Mouse (Mus musculus): ENCODE measurements around the gene Lrrc17. TPM values are rescaled to one million over a fixed set of nuclear protein-coding genes. Genes with fewer than 3 reads are reported as not detected.

Lrrc17 gene
- polyA plus RNA-seq, 1 experiment from 2014 or later = 0.81 TPM

- Histone ChIP-seq H3K4me3 (ENCODE audit: low read depth, low read length) (no peak overlapping the region), H3K4me1 (ENCODE audit: insufficient read depth) (no peaks in the 10 kb centered on the region), H3K9me3 (ENCODE audit: low read length) (no peaks in the 10 kb centered on the region), H3K27me3 (ENCODE audit: insufficient read depth, low read length) (no peaks in the 10 kb centered on the region), H3K4me2 (ENCODE audit: low read depth, low read length) (no peak overlapping the region), H3K27ac (ENCODE audit: low read depth) (no peak overlapping the region), H3K36me3 (replicated peaks; ENCODE audit: insufficient read depth, low read length) (no peaks in the 10 kb centered on the region), H3K9ac (replicated peaks) (no peak overlapping the region)
- no peak for TF ChIP-seq EP300 (IDR thresholded peaks at IDR 0.05; ENCODE audit: low read depth)
- TF ChIP-seq CTCF (IDR thresholded peaks at IDR 0.05; ENCODE audit: low read depth) = no peak
- DNase-seq = no peak
- 82% methylated on average over 10 of the region's 10 CpGs for WGBS (ENCODE audit: insufficient replicate concordance)
- no peak for ATAC-seq
Measured at GRCm38 (mm10) chr5:21500133-21500532, 43.2 kb upstream of the Lrrc17 start.

GRCm38 (mm10) chr5:21500941-21501340 is 42.4 kb upstream of the Lrrc17 start:
- no peaks in the 10 kb centered on the region for H3K36me3 ChIP-seq (replicated peaks; ENCODE audit: insufficient read depth, low read length)

GRCm38 (mm10) chr5:21502936-21503610 is 40.3 kb upstream of the Lrrc17 start:
- WGBS (ENCODE audit: insufficient replicate concordance) = 80% methylated on average over 13 of the region's 13 CpGs

More at GRCm38 (mm10) chr5:21500941-21501340, 42.4 kb upstream of the Lrrc17 start:
- Histone ChIP-seq H3K9ac (replicated peaks) (no peak overlapping the region), H3K4me1 (ENCODE audit: insufficient read depth) (no peaks in the 10 kb centered on the region), H3K27ac (ENCODE audit: low read depth) (no peak overlapping the region), H3K4me2 (ENCODE audit: low read depth, low read length) (no peak overlapping the region), H3K27me3 (ENCODE audit: insufficient read depth, low read length) (no peaks in the 10 kb centered on the region), H3K4me3 (ENCODE audit: low read depth, low read length) (no peak overlapping the region), H3K9me3 (ENCODE audit: low read length) (no peaks in the 10 kb centered on the region)
- no peak for TF ChIP-seq EP300 (IDR thresholded peaks at IDR 0.05; ENCODE audit: low read depth)
- no peak for TF ChIP-seq CTCF (IDR thresholded peaks at IDR 0.05; ENCODE audit: low read depth)
- no peak for ATAC-seq
- WGBS (ENCODE audit: insufficient replicate concordance) = 88% methylated on average over 2 of the region's 2 CpGs
- DNase-seq = no peak

GRCm38 (mm10) chr5:21505159-21505558 is 38.2 kb upstream of the Lrrc17 start:
- Histone ChIP-seq H3K27ac (ENCODE audit: low read depth) (no peak overlapping the region), H3K4me3 (ENCODE audit: low read depth, low read length) (no peak overlapping the region), H3K27me3 (ENCODE audit: insufficient read depth, low read length) (no peaks in the 10 kb centered on the region), H3K4me1 (ENCODE audit: insufficient read depth) (no peaks in the 10 kb centered on the region), H3K4me2 (ENCODE audit: low read depth, low read length) (no peak overlapping the region), H3K9ac (replicated peaks) (no peak overlapping the region), H3K9me3 (ENCODE audit: low read length) (no peaks in the 10 kb centered on the region), H3K36me3 (replicated peaks; ENCODE audit: insufficient read depth, low read length) (no peaks in the 10 kb centered on the region)
- no peak for DNase-seq
- TF ChIP-seq EP300 (IDR thresholded peaks at IDR 0.05; ENCODE audit: low read depth) = no peak
- TF ChIP-seq CTCF (IDR thresholded peaks at IDR 0.05; ENCODE audit: low read depth) = no peak
- WGBS (ENCODE audit: insufficient replicate concordance) = 76% methylated on average over 8 of the region's 8 CpGs
- ATAC-seq = no peak

More at GRCm38 (mm10) chr5:21502936-21503610, 40.3 kb upstream of the Lrrc17 start:
- Histone ChIP-seq H3K4me3 (ENCODE audit: low read depth, low read length) (no peak overlapping the region), H3K4me1 (ENCODE audit: insufficient read depth) (no peaks in the 10 kb centered on the region), H3K9ac (replicated peaks) (no peak overlapping the region), H3K27me3 (ENCODE audit: insufficient read depth, low read length) (no peaks in the 10 kb centered on the region), H3K27ac (ENCODE audit: low read depth) (no peak overlapping the region), H3K36me3 (replicated peaks; ENCODE audit: insufficient read depth, low read length) (no peaks in the 10 kb centered on the region), H3K4me2 (ENCODE audit: low read depth, low read length) (no peak overlapping the region), H3K9me3 (ENCODE audit: low read length) (no peaks in the 10 kb centered on the region)
- DNase-seq = no peak
- TF ChIP-seq EP300 (IDR thresholded peaks at IDR 0.05; ENCODE audit: low read depth) (no peak), CTCF (IDR thresholded peaks at IDR 0.05; ENCODE audit: low read depth) (no peak)
- no peak for ATAC-seq

GRCm38 (mm10) chr5:21506887-21507286 is 36.5 kb upstream of the Lrrc17 start:
- Histone ChIP-seq H3K9me3 (ENCODE audit: low read length) (no peaks in the 10 kb centered on the region), H3K4me2 (ENCODE audit: low read depth, low read length) (no peak overlapping the region), H3K4me1 (ENCODE audit: insufficient read depth) (no peaks in the 10 kb centered on the region), H3K36me3 (replicated peaks; ENCODE audit: insufficient read depth, low read length) (no peaks in the 10 kb centered on the region), H3K27me3 (ENCODE audit: insufficient read depth, low read length) (no peaks in the 10 kb centered on the region), H3K27ac (ENCODE audit: low read depth) (no peak overlapping the region), H3K9ac (replicated peaks) (no peak overlapping the region), H3K4me3 (ENCODE audit: low read depth, low read length) (no peak overlapping the region)
- 70% methylated on average over 1 of the region's 1 CpGs for WGBS (ENCODE audit: insufficient replicate concordance)
- no peak for ATAC-seq
- DNase-seq = no peak
- TF ChIP-seq CTCF (IDR thresholded peaks at IDR 0.05; ENCODE audit: low read depth) = no peak
- no peak for TF ChIP-seq EP300 (IDR thresholded peaks at IDR 0.05; ENCODE audit: low read depth)

GRCm38 (mm10) chr5:21509801-21510200 is 33.6 kb upstream of the Lrrc17 start:
- Histone ChIP-seq H3K9me3 (ENCODE audit: low read length) (no peaks in the 10 kb centered on the region), H3K27me3 (ENCODE audit: insufficient read depth, low read length) (no peaks in the 10 kb centered on the region), H3K4me2 (ENCODE audit: low read depth, low read length) (no peak overlapping the region), H3K9ac (replicated peaks) (no peak overlapping the region), H3K4me3 (ENCODE audit: low read depth, low read length) (no peak overlapping the region), H3K27ac (ENCODE audit: low read depth) (no peak overlapping the region), H3K4me1 (ENCODE audit: insufficient read depth) (no peaks in the 10 kb centered on the region), H3K36me3 (replicated peaks; ENCODE audit: insufficient read depth, low read length) (no peaks in the 10 kb centered on the region)
- DNase-seq (no peak), ATAC-seq (no peak)
- TF ChIP-seq CTCF (IDR thresholded peaks at IDR 0.05; ENCODE audit: low read depth) (no peak), EP300 (IDR thresholded peaks at IDR 0.05; ENCODE audit: low read depth) (no peak)
- WGBS (ENCODE audit: insufficient replicate concordance) = 51% methylated on average over 4 of the region's 4 CpGs

Data from liver, postnatal 0 days (tissue).